Mouse (Mus musculus) mesoderm, embryonic 11.5 days (tissue): ENCODE results near the gene Dydc2.
A peak's percentile ranks its signal among the peaks of the same experiment; 100 is the strongest.

Experiments
- DNase-seq: peaks from one replicate; pipeline ENCODE4 v3.0.0-alpha.2; 2012; ENCODE audit warnings: low read depth, low spot score

Dydc2 gene

DNA sequence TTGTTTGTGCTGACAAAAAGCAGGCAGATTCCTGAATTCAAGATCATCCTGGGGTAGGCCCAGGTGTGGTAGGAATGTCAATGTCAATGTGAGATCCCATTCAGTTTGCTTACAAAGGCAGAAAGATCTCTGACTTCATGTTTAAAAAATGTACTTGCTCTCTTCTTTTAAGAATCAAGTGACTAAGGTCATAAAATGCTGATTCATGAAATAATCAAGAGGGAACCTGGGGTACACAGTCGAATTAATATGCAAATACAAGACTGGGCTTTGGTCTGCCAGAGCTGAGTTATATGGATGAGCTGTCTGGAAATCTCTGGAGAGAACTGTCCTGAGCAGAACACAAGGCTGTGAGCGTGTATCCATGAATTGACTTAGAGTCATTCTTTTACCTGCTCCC lies 21.6 kb downstream of the Dydc2 start:
- no peak for DNase-seq

DNA sequence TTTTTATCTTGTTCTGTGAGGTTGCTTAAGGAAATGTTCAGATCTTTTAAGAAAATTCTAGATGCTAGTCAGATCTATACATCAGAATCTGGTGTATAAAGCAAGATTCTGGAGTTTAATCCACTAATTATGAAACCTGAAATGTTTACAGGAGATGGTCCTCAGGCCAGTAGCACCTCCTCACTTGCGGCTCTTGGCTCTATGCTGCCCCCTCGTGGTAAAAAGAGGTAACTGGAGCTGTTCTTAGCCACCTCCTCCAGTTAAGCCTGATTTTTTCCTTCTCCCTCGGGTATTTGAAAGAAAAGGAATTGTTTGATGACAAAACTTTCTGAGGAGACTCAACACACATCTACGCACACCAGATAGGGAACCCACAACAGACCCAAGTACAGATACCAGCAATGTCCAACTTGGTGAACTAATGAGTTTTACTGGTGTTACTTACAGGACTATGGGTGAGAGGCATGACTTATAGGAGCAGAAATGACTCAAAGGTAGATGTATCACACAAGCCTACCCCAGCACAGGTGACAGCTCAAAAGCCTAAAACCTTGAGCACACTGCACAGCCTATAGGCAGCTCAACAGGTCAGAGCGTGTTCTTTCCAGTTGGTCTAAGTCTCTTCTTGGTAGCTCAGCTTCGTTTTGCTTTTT lies 33.7 kb downstream of the Dydc2 start:
- DNase-seq, result peak; percentile 73

DNA sequence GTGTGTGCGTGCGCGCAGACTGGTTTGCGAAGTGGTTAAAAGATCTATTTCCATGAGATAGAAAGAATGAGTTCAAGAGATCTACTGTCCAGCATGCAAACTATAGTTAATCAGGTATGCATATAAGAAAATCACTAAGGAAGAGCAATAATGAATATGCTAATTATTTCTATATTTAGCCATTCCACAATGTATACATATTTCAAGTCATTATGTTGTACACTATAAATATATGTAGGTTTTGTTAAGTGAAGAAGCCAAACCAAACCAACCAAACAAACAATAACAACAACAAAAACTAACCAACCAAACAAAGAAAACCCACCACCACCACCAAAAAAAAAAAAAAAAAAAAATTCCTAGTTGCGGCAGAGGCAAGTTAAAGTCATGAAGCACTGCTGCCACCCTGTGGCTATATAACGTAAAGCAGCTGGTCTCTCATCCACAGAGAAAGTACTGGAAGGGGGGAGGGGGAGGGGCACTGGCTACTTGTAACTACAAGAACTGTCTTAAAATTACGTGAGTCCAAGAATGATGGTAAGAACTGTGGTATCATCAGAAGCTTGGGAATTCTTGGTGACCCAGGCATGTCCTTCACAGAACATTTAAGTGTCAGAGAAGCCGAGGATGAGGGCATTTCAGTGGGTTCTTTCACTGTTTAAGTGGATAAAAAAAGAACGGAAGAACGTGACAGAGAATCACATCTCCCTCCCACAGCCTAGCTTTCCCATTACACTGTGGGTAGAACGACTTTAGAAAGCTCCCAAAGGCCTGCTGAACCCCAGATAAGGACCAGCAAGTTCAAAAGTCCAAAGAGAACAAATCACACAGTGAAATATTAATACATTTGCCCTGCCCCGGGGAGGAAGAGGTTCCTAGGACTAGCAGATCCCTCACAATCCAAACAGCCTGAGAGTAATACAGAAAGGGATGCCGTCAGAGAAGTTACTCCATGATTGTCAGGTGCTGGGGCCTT lies 35.6 kb downstream of the Dydc2 start:
- peak; percentile 91 for DNase-seq

DNA sequence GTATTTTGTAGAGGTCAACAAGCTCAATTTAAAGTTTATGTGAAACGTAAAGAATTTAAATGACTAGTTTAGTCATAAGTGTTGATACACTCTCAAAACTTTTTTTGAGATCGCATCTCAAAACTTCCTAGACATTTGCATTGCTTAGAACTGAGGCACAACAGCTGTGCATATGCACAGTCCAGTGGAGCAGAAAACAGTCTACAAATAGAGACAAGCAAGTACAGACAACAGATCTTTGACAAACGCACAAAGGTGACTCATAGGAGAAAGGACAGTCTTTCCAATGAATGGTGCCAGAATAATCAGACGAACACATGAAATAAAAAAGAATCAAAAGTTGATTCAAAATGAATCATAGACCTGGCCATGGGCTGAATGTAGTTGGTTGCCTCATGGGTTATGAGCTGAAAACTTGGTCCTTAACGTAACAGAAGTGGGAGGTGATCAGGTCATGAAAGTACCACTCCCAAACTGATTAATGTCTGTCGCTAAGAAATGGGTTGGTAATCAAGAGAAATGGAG lies 38.0 kb downstream of the Dydc2 start:
- no peak for DNase-seq

DNA sequence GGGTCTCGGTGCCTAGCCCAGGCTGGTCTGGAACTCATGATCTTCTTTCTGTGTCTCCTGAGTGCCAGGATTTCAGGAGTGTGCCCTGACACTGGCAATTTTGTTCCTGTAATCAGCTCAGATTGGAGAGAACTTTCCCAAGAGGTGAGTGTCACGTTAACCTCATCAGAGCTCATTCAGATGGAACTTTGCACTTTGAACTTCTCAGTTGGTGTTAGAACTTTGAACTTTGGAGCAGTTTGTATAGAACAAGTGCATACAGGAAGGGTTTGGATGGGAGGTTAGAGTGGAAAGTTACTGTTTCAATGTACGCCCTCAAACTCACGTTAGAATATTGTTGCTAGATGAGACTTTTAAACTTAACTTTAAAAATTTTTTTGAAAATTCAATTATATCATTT lies 39.7 kb downstream of the Dydc2 start:
- no peak for DNase-seq

DNA sequence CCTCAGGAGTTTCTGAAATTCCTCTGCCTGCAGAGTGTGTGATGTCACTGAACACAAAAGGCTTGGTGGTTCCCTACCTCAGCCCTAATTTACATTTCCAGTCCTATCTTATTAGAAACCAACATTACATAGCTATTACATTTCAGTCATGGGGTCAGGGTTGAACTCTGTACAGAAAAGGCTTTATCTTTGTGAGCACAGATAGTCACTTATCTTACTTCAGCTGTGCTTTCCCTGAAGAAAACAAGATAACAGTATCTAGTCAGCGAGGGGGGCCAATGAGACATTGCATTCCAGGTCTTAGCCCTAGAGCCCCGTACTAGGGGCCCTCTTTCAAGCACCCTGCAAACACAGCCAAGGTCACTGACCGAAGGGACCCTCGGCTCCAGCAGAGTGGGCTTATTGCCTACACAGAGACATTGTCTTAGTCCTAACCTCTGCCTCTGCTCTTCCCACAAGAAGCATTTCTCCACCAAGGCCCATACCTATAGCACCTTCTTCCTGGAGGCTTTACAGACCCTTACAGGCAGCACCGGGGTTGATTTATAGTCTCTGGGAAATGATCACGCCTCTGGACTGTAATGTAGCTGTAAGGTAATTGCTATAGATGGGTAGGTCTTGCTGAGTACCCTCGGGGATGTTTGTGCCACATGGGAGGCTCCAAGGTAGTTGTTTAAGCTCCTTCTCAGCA lies 43.3 kb downstream of the Dydc2 start:
- no peak for DNase-seq

DNA sequence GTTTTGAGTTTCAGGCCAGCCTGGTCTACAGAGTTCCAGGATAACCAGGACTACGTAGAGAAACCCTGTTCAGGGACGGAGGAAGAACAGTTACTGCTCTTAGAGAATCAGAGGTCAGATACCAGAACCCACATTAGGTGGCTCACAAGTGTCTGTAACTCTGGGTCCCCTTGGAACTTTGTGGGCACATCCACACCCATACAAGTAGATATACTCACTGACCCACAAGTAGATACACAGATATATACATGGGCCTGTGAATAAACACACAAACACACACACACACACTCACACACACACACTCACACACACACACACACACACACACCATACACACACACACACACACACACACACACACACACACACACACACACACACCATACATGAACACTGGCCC lies 43.9 kb downstream of the Dydc2 start:
- no peak for DNase-seq

DNA sequence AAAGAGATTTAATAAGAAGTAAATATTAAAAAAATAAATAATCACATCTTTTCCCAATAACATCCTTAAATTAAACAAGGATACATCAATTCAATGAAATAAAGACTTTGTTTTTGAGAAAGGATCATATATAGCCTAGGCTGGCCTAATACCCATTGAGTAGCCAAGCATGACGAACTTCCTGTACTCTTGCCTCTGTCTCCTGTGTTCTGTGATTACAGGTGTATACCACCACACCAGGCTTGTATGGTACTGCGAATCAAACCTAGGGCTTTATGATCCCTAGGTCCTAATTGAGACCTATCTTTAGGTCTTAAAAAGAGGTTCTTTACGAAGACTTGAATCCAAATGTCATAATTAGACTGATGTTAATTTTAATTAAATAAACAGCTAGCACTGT lies 47.8 kb downstream of the Dydc2 start:
- DNase-seq, result no peak

DNA sequence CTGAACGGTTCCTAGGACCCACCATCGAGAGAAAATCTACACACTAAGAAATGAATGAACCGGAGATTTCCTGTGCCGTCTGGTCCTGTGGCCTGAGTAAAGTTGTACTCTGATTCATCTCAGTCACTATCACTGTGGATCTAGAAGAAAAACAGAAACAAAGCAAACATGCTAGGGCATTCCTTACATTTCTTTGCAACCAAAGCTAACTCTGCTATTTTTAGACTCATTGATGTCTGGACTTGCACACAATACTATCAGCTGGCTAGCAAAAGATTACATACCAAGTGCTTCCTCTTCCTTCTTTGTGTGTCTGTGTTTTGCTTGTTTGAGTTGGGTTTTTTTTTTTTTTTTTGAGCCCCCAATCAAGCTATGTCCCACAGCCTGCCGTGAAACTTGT lies 51.5 kb downstream of the Dydc2 start:
- DNase-seq, result no peak

DNA sequence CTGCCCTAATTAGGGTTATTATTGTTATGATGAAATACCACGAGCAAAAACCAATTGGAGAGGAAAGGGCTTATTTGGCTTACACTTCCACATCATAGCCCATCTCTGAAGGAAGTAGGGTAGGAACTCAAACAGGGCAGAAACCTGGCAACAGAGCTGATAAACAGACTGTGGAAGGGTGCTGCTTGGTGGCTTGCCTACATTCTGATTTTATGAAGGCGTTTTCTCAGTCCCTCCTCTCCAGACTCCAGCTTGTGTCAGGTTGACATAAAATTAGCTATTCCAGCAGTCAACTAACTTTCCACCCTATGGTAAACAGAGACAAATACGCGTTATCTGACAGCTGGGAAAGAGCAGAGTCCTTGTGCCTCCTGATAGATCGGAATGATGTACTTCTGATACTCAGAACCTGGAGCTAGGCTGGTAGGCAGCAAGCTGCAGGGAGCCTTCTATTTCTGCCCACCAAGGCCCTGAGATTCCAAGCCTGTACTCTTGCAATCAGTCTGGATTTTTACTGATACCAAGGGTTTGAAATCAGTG lies 54.2 kb downstream of the Dydc2 start:
- DNase-seq, result no peak

DNA sequence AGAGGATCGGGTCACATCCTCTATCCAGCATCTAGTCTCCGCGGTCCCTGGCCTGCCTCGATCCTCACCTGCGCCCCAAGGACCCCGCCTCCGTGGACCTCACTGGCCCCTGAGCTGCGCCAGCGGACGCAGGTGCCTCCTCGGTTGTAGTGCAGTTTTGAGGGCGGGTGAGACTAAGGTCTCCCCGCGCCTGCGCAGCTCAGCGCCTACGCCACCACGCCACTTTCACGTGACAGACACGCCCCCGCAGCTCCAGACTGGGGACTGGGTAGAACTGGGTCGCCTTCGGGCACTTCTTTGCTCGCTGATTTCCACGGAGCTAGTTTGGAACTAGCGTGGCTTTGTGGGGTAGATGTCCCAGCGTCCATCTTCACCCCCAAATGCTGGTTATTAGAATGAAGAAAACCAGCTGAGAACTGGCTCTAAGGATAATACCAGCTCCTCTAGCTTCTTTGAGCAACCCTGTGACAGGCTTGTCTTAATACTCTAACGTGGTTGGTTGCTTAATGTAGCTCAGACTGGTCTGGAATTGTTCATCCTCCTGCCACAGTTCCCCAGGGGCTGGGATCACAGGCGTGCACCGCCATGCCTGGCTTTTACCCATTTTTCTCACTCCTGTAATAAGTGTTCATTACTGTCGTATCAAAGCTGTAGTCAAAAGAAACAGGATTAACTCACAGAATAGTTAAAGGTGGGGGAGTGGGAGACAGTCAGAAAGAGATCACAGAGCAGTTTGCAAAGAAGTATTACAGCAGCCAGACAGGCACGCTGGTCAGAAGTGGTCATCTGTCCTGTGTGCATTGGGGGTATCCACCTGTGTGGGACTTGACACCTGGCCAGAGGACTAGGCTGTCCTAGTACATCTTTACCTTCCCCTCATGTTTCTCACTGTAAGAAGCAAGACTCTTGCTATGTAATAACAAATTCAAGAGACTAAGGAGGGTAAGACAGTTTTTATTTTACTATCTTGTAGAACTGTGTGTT lies 55.1 kb downstream of the Dydc2 start, which contains the start of gene Fam213a:
Gene Fam213a, minus strand, starts transcription at position 159 of the 984 bp plus-strand sequence.
- DNase-seq, result peak; percentile 92

DNA sequence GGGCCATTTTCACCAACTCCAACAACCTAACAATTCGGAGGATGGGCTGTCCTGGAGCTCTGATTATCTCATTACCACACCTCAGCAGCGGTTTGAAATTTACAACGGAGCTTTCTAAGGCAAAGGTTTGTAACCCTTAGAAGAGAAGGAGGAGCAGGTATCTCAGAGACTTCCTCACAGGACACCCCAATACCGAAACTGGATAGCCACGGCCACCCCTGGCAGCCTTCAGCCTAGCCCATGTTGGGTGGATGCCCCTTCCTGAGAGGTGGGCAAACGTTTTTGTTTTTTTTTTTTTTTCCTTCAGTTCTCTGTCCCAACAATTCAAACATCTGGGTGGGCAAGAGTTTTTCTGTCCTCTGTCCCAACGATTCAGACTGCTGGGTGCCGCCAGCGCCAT lies 55.9 kb downstream of the Dydc2 start:
- DNase-seq, result no peak

DNA sequence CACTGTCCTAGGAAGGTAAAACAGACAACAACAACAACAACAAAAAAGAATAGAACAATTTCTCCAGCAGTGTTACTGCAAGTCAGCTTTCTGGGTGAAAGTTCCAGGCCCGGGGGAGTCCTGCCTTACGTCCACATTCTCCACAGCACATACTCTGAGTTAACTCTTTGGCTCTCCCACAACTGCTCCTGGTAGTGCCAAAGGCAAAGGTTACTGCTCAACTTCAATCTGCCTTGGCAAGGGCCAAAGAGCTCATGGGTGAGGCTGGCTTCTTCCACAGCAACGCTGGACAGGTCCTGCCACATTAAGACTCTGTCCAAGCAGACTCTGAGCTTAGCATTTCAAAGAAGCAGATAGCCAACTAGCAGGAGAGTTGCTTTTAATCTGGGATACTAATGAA lies 57.1 kb downstream of the Dydc2 start:
- DNase-seq, result no peak

DNA sequence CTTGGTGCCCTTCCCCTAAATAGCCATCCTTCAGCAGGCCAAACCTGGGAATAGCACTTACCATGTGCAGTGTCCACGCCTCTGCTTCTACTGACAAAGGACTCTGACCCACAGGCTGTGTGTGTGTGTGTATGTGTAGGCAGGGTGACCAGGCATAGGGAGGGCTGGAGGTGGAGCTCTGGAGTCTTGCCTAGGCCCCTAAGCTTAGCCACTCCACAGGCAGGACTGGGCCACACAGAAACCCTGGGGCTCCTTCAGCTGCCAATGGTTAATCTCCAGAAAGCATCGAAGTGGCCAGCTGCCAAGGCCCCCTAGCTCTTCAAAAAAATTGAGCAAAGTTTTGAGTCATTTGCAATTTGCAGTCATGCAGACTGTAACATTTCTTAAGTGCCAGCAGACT lies 60.9 kb downstream of the Dydc2 start:
- DNase-seq, result no peak

DNA sequence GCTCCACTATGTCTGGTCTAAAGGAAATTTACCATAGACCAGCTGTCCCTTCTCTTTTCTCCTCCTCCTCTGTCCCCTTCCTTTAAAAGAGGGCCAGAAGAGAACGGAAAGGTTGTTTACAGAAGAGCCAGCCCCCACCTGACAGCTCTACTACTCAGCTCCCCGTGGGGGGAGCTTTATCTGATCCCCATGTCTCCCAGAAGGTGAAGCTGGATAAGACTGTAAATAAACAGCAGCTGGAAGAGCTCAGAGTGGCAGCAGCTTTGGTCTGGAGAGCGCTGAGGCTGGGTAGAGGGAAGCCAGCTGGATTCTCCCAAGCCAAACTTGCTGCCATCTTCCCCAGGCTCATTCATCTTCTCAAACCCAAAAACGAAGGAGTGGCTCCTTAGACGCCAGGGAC lies 61.4 kb downstream of the Dydc2 start:
- no peak for DNase-seq

DNA sequence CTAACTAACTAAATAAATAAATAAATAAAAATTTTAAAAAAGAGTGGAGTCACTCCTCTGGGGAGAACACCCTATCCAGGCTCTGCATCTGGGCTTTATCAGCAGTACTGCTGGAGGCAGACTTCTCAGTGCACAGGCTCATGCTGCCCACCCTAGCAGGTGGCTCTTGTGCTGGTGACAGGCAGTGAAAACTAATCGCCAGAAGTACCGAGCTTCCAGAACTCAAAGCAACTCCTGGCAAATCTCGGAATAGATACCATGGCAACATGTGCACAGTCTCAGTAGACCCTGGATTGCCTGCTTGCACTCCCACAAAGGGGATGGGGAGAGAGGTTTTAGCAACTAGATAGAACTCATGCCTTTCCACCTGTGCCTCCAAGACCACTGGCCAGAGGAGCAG lies 62.1 kb downstream of the Dydc2 start:
- DNase-seq, result no peak

DNA sequence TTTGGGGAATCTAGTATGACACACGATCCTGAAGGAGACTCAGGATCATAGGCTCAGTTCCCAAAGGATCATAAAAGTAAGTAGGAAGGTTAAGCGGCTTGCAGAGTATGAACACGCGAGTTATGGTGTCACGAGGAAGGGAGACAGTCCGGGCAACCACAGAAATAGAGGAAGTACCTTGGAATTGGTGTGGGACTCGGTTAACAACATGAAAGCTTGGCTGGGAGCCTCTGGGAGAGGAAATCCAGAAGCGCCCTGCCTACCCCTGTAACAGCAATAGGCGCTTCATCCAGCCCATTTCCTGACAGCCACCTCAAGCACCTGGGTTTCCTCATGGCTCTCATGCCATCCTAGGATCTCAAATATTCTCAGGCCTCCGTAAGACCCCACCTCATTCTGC lies 62.7 kb downstream of the Dydc2 start:
- DNase-seq, result no peak

DNA sequence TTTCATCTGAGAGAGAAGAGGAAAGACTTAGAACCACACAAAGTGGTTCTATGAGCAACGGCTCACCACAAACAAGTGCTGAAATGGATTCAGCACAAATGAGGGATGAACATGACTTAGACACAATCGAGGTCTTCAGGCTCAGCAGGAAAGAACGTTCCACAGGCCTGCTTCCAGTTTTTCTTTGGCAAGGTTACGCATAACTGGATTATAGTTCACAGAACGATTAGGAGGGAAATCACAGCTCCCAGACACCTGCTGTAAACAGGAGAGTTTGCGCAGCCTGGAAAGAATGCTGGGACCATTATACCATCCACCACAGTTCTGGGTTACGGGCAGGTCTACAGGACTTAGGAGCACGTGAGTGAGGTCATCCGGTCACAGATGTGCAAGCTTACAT lies 63.3 kb downstream of the Dydc2 start:
- no peak for DNase-seq

DNA sequence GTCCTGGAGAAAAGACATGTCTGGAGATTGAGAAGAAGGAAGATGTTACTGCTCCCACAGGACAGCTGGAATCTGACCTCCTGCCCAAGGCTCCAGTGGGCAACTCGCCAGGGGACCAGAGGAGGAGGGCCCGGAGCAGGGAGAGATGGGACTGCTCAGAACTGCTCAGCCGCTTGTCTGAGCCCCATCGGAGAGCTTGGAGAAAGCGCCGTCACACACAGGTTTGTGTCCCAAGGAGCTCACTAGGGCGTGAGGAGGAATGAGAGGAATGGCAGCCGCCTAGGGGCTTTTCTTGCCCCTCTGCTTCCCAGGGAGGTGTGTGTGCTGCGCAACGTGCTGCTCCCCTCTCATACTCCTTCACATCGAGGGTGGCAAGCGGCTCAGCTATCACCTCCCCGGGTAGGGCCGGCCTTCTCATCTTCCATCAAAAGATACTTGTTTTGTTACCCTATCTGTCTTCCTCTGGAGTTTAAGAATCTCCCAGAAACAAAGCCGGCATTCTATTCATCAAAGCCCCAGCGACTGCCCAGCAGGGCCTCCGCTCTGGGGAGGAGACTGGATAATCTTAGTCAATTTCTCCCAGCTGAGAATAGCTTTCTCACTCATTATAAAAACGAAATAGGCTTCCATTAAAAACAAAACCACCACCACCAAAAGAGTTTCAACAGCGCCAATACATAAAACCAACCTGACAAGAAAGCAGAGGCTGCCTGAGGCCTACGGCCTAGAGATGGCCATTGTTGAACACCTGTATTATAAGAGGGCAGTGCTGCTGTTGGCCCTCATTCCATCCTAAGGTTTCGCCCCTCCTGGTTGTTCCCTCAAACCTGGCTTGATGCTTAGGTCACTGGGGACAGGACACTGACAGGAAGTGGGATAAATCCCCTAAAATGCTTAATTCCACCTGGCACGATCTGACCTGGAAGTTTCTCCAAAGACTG lies 64.5 kb downstream of the Dydc2 start:
- DNase-seq, result peak; percentile 46

DNA sequence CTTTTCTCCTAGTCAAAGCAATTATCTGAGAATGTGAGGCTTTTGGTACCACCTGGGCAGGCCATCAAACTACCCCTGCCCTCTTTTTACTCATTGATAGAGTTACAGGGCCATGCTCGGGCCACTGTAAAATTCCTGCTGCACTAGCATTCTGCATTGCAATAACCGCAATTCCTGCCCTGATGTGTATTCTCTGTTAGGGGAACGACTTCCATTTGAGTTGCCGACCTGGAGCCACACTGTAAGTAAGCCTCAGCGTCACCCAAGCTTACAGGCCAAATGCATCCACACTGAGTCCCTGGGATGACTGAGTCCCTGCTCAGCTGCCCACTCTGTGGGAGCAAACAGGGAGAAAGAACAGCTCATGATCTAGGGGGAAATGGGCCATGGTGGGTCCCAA lies 67.4 kb downstream of the Dydc2 start:
- DNase-seq, result no peak
